Mouse (Mus musculus): ENCODE measurements at regions not wholly inside any gene's neighbourhood (a gene's known extent, or its start where the extent isn't known, plus 50 kb on each side); places are given as distances from the start of the nearest gene placed in this dataset.

DNA sequence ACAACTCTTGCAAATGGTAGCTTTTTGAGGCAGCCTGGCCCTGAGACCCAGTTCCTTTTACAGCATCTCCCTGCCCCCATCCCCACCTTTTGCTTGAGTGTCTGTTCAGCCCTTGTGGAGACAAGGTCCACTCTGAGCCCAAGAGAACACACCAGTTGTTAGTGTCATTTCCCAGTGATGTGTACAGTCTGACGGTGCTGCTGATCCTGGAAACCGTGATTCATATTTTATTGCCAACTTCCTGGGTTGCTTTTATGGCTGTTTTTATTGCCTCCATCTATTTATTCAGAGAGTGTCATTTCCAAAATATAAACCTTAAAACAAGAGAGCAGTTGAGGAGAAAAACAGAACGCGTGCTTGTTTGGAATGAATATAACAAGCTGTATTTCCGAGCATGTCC is 309.6 kb upstream of the Isl1 start:
- DNase-seq (ENCODE audit: low spot score): no peak
- H3K36me3 ChIP-seq (ENCODE audit: control insufficient read depth, insufficient read depth, low read length): no peaks in the 10 kb centered on the region
- H3K4me1 ChIP-seq (ENCODE audit: control insufficient read depth, insufficient read depth, low read length): no peaks in the 10 kb centered on the region
- no peaks in the 10 kb centered on the region for H3K27me3 ChIP-seq (ENCODE audit: control insufficient read depth, insufficient read depth, low read length)
- no peak for ATAC-seq (ENCODE audit: insufficient read depth, low FRiP score, low TSS enrichment)
- WGBS: 84% methylated on average over 5 of the region's 5 CpGs
- no peak overlapping the region for H3K27ac ChIP-seq (ENCODE audit: low read depth, low read length)
- no peaks in the 10 kb centered on the region for H3K9me3 ChIP-seq (ENCODE audit: control insufficient read depth, low read length)
- H3K4me3 ChIP-seq (ENCODE audit: low read depth, low read length): no peak overlapping the region
- H3K4me2 ChIP-seq (ENCODE audit: low read depth): no peak overlapping the region
- no peak overlapping the region for H3K9ac ChIP-seq (ENCODE audit: low read length)

- no peak overlapping the region for H3K9ac ChIP-seq (ENCODE audit: low read length)
- H3K36me3 ChIP-seq (ENCODE audit: control insufficient read depth, insufficient read depth, low read length): no peaks in the 10 kb centered on the region
- no peak overlapping the region for H3K4me3 ChIP-seq (ENCODE audit: low read depth, low read length)
- no peaks in the 10 kb centered on the region for H3K27me3 ChIP-seq (ENCODE audit: control insufficient read depth, insufficient read depth, low read length)
- no peak overlapping the region for H3K27ac ChIP-seq (ENCODE audit: low read depth, low read length)
- DNase-seq (ENCODE audit: low spot score) (no peak), ATAC-seq (ENCODE audit: insufficient read depth, low FRiP score, low TSS enrichment) (no peak)
- H3K4me2 ChIP-seq (ENCODE audit: low read depth): no peak overlapping the region
- H3K4me1 ChIP-seq (ENCODE audit: control insufficient read depth, insufficient read depth, low read length): no peaks in the 10 kb centered on the region
- WGBS: 89% methylated on average over 4 of the region's 4 CpGs
- H3K9me3 ChIP-seq (ENCODE audit: control insufficient read depth, low read length): no peaks in the 10 kb centered on the region
Observed at GRCm38 (mm10) chr13:116596346-116596745, 286.9 kb upstream of the Isl1 start.

DNA sequence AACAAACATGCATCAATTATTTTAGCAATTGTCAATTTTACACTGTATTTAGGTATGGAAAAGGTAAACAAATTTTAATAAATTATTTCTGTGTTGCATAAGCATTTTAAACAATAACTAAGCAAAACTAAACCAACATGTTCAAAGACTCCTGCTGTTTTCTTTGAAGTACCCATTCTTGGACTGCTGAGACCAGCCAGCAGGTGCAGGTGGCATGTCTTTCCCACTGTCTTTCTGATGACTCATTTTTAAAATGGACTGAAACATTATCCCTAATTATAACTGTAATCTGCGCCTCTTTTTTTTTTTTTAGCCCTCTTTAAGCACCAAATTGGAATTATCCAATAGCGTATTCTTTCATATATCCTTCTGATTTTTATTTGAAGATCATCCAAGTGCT is 286.0 kb upstream of the Isl1 start:
- H3K4me2 ChIP-seq (ENCODE audit: low read depth): no peak overlapping the region
- H3K36me3 ChIP-seq (ENCODE audit: control insufficient read depth, insufficient read depth, low read length): no peaks in the 10 kb centered on the region
- no peaks in the 10 kb centered on the region for H3K9me3 ChIP-seq (ENCODE audit: control insufficient read depth, low read length)
- no peak overlapping the region for H3K4me3 ChIP-seq (ENCODE audit: low read depth, low read length)
- DNase-seq (ENCODE audit: low spot score) (no peak), ATAC-seq (ENCODE audit: insufficient read depth, low FRiP score, low TSS enrichment) (no peak)
- no peak overlapping the region for H3K27ac ChIP-seq (ENCODE audit: low read depth, low read length)
- no peaks in the 10 kb centered on the region for H3K27me3 ChIP-seq (ENCODE audit: control insufficient read depth, insufficient read depth, low read length)
- H3K9ac ChIP-seq (ENCODE audit: low read length): no peak overlapping the region
- H3K4me1 ChIP-seq (ENCODE audit: control insufficient read depth, insufficient read depth, low read length): no peaks in the 10 kb centered on the region
- 94% methylated on average over 2 of the region's 2 CpGs for WGBS

- Histone ChIP-seq H3K27ac (ENCODE audit: low read depth, low read length) (no peak overlapping the region), H3K9me3 (ENCODE audit: control insufficient read depth, low read length) (peaks cover 4% of the 10 kb centered on the region), H3K27me3 (ENCODE audit: control insufficient read depth, insufficient read depth, low read length) (no peaks in the 10 kb centered on the region), H3K4me3 (ENCODE audit: low read depth, low read length) (no peak overlapping the region), H3K36me3 (ENCODE audit: control insufficient read depth, insufficient read depth, low read length) (no peaks in the 10 kb centered on the region), H3K4me2 (ENCODE audit: low read depth) (no peak overlapping the region), H3K9ac (ENCODE audit: low read length) (no peak overlapping the region), H3K4me1 (ENCODE audit: control insufficient read depth, insufficient read depth, low read length) (no peaks in the 10 kb centered on the region)
- peak; percentile 44; the same call in 1 of the 2 replicates for ATAC-seq (ENCODE audit: insufficient read depth, low FRiP score, low TSS enrichment)
- no peak for DNase-seq (ENCODE audit: low spot score)
Observed at GRCm38 (mm10) chr13:116575958-116576335, 266.5 kb upstream of the Isl1 start.

GRCm38 (mm10) chr13:116575274-116575957 is 265.9 kb upstream of the Isl1 start:
- H3K9ac ChIP-seq (ENCODE audit: low read length): no peak overlapping the region
- WGBS: 42% methylated on average over 11 of the region's 11 CpGs
- ATAC-seq (ENCODE audit: insufficient read depth, low FRiP score, low TSS enrichment): peak; percentile 92

GRCm38 (mm10) chr13:116555053-116555452 is 245.6 kb upstream of the Isl1 start:
- H3K4me1 ChIP-seq (ENCODE audit: control insufficient read depth, insufficient read depth, low read length): no peaks in the 10 kb centered on the region
- no peaks in the 10 kb centered on the region for H3K9me3 ChIP-seq (ENCODE audit: control insufficient read depth, low read length)
- peak; percentile 19 for DNase-seq (ENCODE audit: low spot score)
- H3K4me2 ChIP-seq (ENCODE audit: low read depth): no peak overlapping the region
- no peaks in the 10 kb centered on the region for H3K36me3 ChIP-seq (ENCODE audit: control insufficient read depth, insufficient read depth, low read length)
- no peaks in the 10 kb centered on the region for H3K27me3 ChIP-seq (ENCODE audit: control insufficient read depth, insufficient read depth, low read length)
- ATAC-seq (ENCODE audit: insufficient read depth, low FRiP score, low TSS enrichment): no peak
- WGBS: 36% methylated on average over 4 of the region's 4 CpGs
- no peak overlapping the region for H3K9ac ChIP-seq (ENCODE audit: low read length)
- no peak overlapping the region for H3K4me3 ChIP-seq (ENCODE audit: low read depth, low read length)
- H3K27ac ChIP-seq (ENCODE audit: low read depth, low read length): no peak overlapping the region

More at GRCm38 (mm10) chr13:116575274-116575957, 265.9 kb upstream of the Isl1 start:
- H3K4me3 ChIP-seq (ENCODE audit: low read depth, low read length): no peak overlapping the region
- peak; percentile 61 for DNase-seq (ENCODE audit: low spot score)
- H3K27ac ChIP-seq (ENCODE audit: low read depth, low read length): no peak overlapping the region
- no peaks in the 10 kb centered on the region for H3K27me3 ChIP-seq (ENCODE audit: control insufficient read depth, insufficient read depth, low read length)
- H3K36me3 ChIP-seq (ENCODE audit: control insufficient read depth, insufficient read depth, low read length): no peaks in the 10 kb centered on the region
- H3K9me3 ChIP-seq (ENCODE audit: control insufficient read depth, low read length): peaks cover 4% of the 10 kb centered on the region
- no peak overlapping the region for H3K4me2 ChIP-seq (ENCODE audit: low read depth)
- H3K4me1 ChIP-seq (ENCODE audit: control insufficient read depth, insufficient read depth, low read length): no peaks in the 10 kb centered on the region

DNA sequence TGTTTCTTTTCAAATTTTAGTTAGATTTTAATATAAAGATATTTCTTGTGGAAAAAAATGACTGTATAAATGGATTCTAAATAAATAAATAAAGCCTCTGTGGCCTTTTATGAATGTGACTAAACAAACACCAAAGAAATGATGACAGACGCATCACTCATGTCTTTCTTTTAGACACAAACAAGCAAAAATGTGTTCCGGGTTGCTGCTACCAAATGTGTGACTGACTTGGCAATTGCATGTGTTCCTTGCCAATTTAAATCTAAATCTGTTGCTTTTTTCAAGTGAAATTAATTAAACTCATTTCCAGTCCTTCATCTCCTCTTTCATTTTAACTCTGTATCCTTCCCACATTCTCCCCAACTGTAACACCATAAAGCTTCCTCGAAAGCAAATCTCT is 225.7 kb upstream of the Isl1 start:
- H3K9ac ChIP-seq (ENCODE audit: low read length): no peak overlapping the region
- no peak overlapping the region for H3K4me3 ChIP-seq (ENCODE audit: low read depth, low read length)
- no peak overlapping the region for H3K4me2 ChIP-seq (ENCODE audit: low read depth)
- WGBS: 89% methylated on average over 3 of the region's 3 CpGs
- H3K4me1 ChIP-seq (ENCODE audit: control insufficient read depth, insufficient read depth, low read length): no peaks in the 10 kb centered on the region
- H3K9me3 ChIP-seq (ENCODE audit: control insufficient read depth, low read length): no peaks in the 10 kb centered on the region
- no peaks in the 10 kb centered on the region for H3K27me3 ChIP-seq (ENCODE audit: control insufficient read depth, insufficient read depth, low read length)
- no peak overlapping the region for H3K27ac ChIP-seq (ENCODE audit: low read depth, low read length)
- no peak for DNase-seq (ENCODE audit: low spot score)
- ATAC-seq (ENCODE audit: insufficient read depth, low FRiP score, low TSS enrichment): no peak
- no peaks in the 10 kb centered on the region for H3K36me3 ChIP-seq (ENCODE audit: control insufficient read depth, insufficient read depth, low read length)

- no peaks in the 10 kb centered on the region for H3K36me3 ChIP-seq (ENCODE audit: control insufficient read depth, insufficient read depth, low read length)
- H3K9ac ChIP-seq (ENCODE audit: low read length): no peak overlapping the region
- H3K9me3 ChIP-seq (ENCODE audit: control insufficient read depth, low read length): no peaks in the 10 kb centered on the region
- H3K4me2 ChIP-seq (ENCODE audit: low read depth): no peak overlapping the region
- ATAC-seq (ENCODE audit: insufficient read depth, low FRiP score, low TSS enrichment): no peak
- no peak overlapping the region for H3K4me3 ChIP-seq (ENCODE audit: low read depth, low read length)
- 80% methylated on average over 3 of the region's 3 CpGs for WGBS
- no peak overlapping the region for H3K27ac ChIP-seq (ENCODE audit: low read depth, low read length)
- no peaks in the 10 kb centered on the region for H3K27me3 ChIP-seq (ENCODE audit: control insufficient read depth, insufficient read depth, low read length)
- no peak for DNase-seq (ENCODE audit: low spot score)
- H3K4me1 ChIP-seq (ENCODE audit: control insufficient read depth, insufficient read depth, low read length): no peaks in the 10 kb centered on the region
Observed at GRCm38 (mm10) chr13:116533163-116533562, 223.7 kb upstream of the Isl1 start.

DNA sequence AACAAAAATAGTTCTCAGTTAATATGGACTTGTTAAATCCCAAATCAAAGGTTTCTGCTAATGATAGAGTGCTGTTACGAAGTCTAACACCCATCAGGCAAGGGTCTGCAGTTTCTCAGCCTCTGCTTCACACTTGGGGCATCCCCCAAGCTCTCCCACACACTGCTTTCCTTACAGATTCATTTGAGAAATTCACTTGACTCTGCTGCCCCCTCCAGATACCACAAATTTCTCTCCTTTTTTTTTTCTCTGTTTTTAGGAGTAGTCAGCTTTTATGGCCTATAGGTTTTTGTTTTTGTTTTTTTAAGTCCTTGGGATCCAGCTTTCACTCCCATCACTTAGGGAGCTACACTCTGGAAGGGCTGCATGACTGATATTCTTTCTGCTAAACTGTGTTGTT is 218.8 kb upstream of the Isl1 start:
- Histone ChIP-seq H3K4me2 (ENCODE audit: low read depth) (no peak overlapping the region), H3K9ac (ENCODE audit: low read length) (no peak overlapping the region), H3K27me3 (ENCODE audit: control insufficient read depth, insufficient read depth, low read length) (no peaks in the 10 kb centered on the region), H3K27ac (ENCODE audit: low read depth, low read length) (no peak overlapping the region), H3K4me3 (ENCODE audit: low read depth, low read length) (no peak overlapping the region), H3K36me3 (ENCODE audit: control insufficient read depth, insufficient read depth, low read length) (no peaks in the 10 kb centered on the region), H3K9me3 (ENCODE audit: control insufficient read depth, low read length) (no peaks in the 10 kb centered on the region), H3K4me1 (ENCODE audit: control insufficient read depth, insufficient read depth, low read length) (no peaks in the 10 kb centered on the region)
- WGBS: 54% methylated on average over 1 of the region's 1 CpGs
- no peak for DNase-seq (ENCODE audit: low spot score)
- no peak for ATAC-seq (ENCODE audit: insufficient read depth, low FRiP score, low TSS enrichment)
